In the genomic region with DNA sequence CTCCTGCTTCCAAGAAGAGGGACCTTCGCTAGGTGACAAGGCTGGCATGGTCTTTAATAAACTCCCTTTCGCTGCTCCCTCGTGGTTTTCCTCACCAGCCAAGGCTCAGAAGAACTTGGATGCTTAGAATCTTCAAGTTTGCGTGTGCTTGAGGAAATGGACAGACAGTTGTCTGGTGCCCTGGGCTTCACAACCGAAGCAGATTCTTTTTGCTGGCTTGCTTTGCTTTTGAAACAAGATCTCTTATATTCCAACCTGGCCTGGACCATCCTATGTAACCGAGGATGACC, we compare ENCODE assay signal across 8 mouse cellular contexts. TPM values are rescaled to one million over a fixed set of nuclear protein-coding genes. Genes with fewer than 3 reads are reported as not detected.
DNase-seq lines count a peak whose midpoint lies in the region; ATAC-seq and TF ChIP-seq lines count a peak whose summit lies in the region.

No protein-coding gene starts in this region.

- TF ChIP-seq CTCF in heart, postnatal 0 days (IDR thresholded peaks at IDR 0.05; ENCODE audit: low read depth), result no peak

- no peak overlapping the region for H3K9ac ChIP-seq in heart, postnatal 0 days (replicated peaks; ENCODE audit: low read depth, low read length)
- no peak overlapping the region for H3K9ac ChIP-seq in embryonic facial prominence, embryonic 12.5 days
- no peak overlapping the region for H3K9ac ChIP-seq in intestine, embryonic 14.5 days (ENCODE audit: low read length)
- peak overlapping the region; percentile 72 for H3K9ac ChIP-seq in midbrain, embryonic 16.5 days (ENCODE audit: low read depth, low read length)

- DNase-seq in heart, postnatal 0 days (ENCODE audit: low spot score), result no peak
- no peak for DNase-seq in heart, adult 18-20 months
- no peak for DNase-seq in intestine, embryonic 14.5 days (ENCODE audit: low spot score)
- no peak for DNase-seq in thymus, postnatal 14 days
- DNase-seq in adrenal gland, postnatal 10 days, result no peak
- DNase-seq in left cerebral cortex, adult 8-10 months (ENCODE audit: low spot score in 2 of 2), result no peak

- H3K27ac ChIP-seq in heart, postnatal 0 days (ENCODE audit: low read depth), result no peak overlapping the region
- no peak overlapping the region for H3K27ac ChIP-seq in embryonic facial prominence, embryonic 12.5 days
- H3K27ac ChIP-seq in intestine, embryonic 14.5 days (ENCODE audit: low read depth), result no peak overlapping the region
- no peak overlapping the region for H3K27ac ChIP-seq in midbrain, embryonic 16.5 days (ENCODE audit: low read length)

- H3K4me1 ChIP-seq in heart, postnatal 0 days (ENCODE audit: control insufficient read depth, insufficient read depth), result 0 out of 2 replicates have a peak, but pooled peaks cover 7% of the 10 kb centered on the region
- H3K4me1 ChIP-seq in embryonic facial prominence, embryonic 12.5 days, result no peaks in the 10 kb centered on the region
- no peaks in the 10 kb centered on the region for H3K4me1 ChIP-seq in intestine, embryonic 14.5 days (replicated peaks; ENCODE audit: control insufficient read depth, insufficient read depth, low read length)
- peaks cover 9% of the 10 kb centered on the region; the same call in 1 of the 2 replicates for H3K4me1 ChIP-seq in midbrain, embryonic 16.5 days (ENCODE audit: control insufficient read depth, insufficient read depth, low read length)

- peak overlapping the region; percentile 56 for H3K4me3 ChIP-seq in heart, postnatal 0 days (ENCODE audit: low read depth, low read length)
- H3K4me3 ChIP-seq in embryonic facial prominence, embryonic 12.5 days, result peak overlapping the region; percentile 48
- H3K4me3 ChIP-seq in intestine, embryonic 14.5 days (ENCODE audit: low read depth, low read length), result peak overlapping the region; percentile 43
- peak overlapping the region; percentile 57 for H3K4me3 ChIP-seq in midbrain, embryonic 16.5 days (ENCODE audit: low read depth, low read length)

- no peak for ATAC-seq in heart, postnatal 0 days (ENCODE audit: insufficient read depth, low read depth)
- ATAC-seq in embryonic facial prominence, embryonic 12.5 days (ENCODE audit: insufficient number of reproducible peaks, insufficient read depth, low FRiP score, low TSS enrichment), result no peak
- no peak for ATAC-seq in intestine, embryonic 14.5 days (replicated peaks; ENCODE audit: low FRiP score, low TSS enrichment, low read depth)
- no peak for ATAC-seq in midbrain, embryonic 16.5 days

- no peak for TF ChIP-seq EP300 in heart, postnatal 0 days (IDR thresholded peaks at IDR 0.05; ENCODE audit: low read depth)

- H3K27me3 ChIP-seq in heart, postnatal 0 days (ENCODE audit: control insufficient read depth, insufficient read depth, low read length), result peaks cover 57% of the 10 kb centered on the region
- H3K27me3 ChIP-seq in embryonic facial prominence, embryonic 12.5 days, result peaks cover 58% of the 10 kb centered on the region
- peaks cover 53% of the 10 kb centered on the region for H3K27me3 ChIP-seq in intestine, embryonic 14.5 days (replicated peaks; ENCODE audit: control insufficient read depth, insufficient read depth, low read length)
- H3K27me3 ChIP-seq in midbrain, embryonic 16.5 days (ENCODE audit: control insufficient read depth, insufficient read depth, low read depth, low read length), result peaks cover 32% of the 10 kb centered on the region

- 27% methylated on average over 6 of the region's 6 CpGs for WGBS in heart, postnatal 0 days
- 18% methylated on average over 6 of the region's 6 CpGs for WGBS in embryonic facial prominence, embryonic 12.5 days
- WGBS in intestine, embryonic 14.5 days, result 30% methylated on average over 6 of the region's 6 CpGs
- WGBS in midbrain, embryonic 16.5 days, result 21% methylated on average over 6 of the region's 6 CpGs

- H3K36me3 ChIP-seq in heart, postnatal 0 days (replicated peaks; ENCODE audit: control insufficient read depth, insufficient read depth, low read length), result no peaks in the 10 kb centered on the region
- no peaks in the 10 kb centered on the region for H3K36me3 ChIP-seq in embryonic facial prominence, embryonic 12.5 days
- H3K36me3 ChIP-seq in intestine, embryonic 14.5 days (ENCODE audit: control insufficient read depth, insufficient read depth, low read length), result no peaks in the 10 kb centered on the region
- H3K36me3 ChIP-seq in midbrain, embryonic 16.5 days (ENCODE audit: control insufficient read depth, insufficient read depth, low read length), result no peaks in the 10 kb centered on the region

- no peaks in the 10 kb centered on the region for H3K9me3 ChIP-seq in heart, postnatal 0 days (replicated peaks; ENCODE audit: control insufficient read depth, low read length)
- peaks cover 6% of the 10 kb centered on the region; the same call in 1 of the 2 replicates for H3K9me3 ChIP-seq in embryonic facial prominence, embryonic 12.5 days
- H3K9me3 ChIP-seq in intestine, embryonic 14.5 days (ENCODE audit: control insufficient read depth, low read length), result 0 out of 2 replicates have a peak, but pooled peaks cover 5% of the 10 kb centered on the region
- H3K9me3 ChIP-seq in midbrain, embryonic 16.5 days (replicated peaks; ENCODE audit: control insufficient read depth, low read length, poor library complexity, severe bottlenecking), result no peaks in the 10 kb centered on the region

- peak overlapping the region; percentile 93 for H3K4me2 ChIP-seq in heart, postnatal 0 days (ENCODE audit: low read depth, low read length)
- H3K4me2 ChIP-seq in embryonic facial prominence, embryonic 12.5 days (replicated peaks), result peak overlapping the region; percentile 95
- H3K4me2 ChIP-seq in intestine, embryonic 14.5 days (ENCODE audit: low read length), result peak overlapping the region; percentile 86
- peak overlapping the region; percentile 95 for H3K4me2 ChIP-seq in midbrain, embryonic 16.5 days (ENCODE audit: low read length)

RNA-seq across cellular contexts. Expression of a gene that starts 45.6 kb away (rescaled TPM):
- total RNA-seq in heart, postnatal 0 days (2014; rRNA removed; ENCODE audit: low replicate concordance), result 0.04 TPM in 1 of 2 replicates, not detected in the other
- polyA plus RNA-seq in heart, postnatal 0 days (2015; fragmentation: Nextera tagmentation; extraction: Ambion mirVana), result not detected in 2 replicates
- 1 to 10 TPM in 1 of 2 experiments, under 1 TPM in 1; 0.82 to 8.7 TPM for total RNA-seq in heart, adult 18-20 months (2021)
- 0.03 and 0.19 TPM in 2 replicates for polyA plus RNA-seq in embryonic facial prominence, embryonic 12.5 days (2016; fragmentation: Nextera tagmentation; extraction: Ambion mirVana)
- not detected in 2 replicates for polyA plus RNA-seq in intestine, embryonic 14.5 days (2014; fragmentation: Nextera tagmentation; extraction: Ambion mirVana)
- polyA plus RNA-seq in midbrain, embryonic 16.5 days (2015; fragmentation: Nextera tagmentation; extraction: Ambion mirVana), result 3.6 and 4.8 TPM in 2 replicates
- total RNA-seq in adrenal gland, postnatal 10 days (2021), result 1 to 10 TPM; 2.9 to 5.5 TPM
- 1 to 10 TPM in 1 of 4 experiments, under 1 TPM in 1, not detected in 2; 0.07 to 3.7 TPM for total RNA-seq in left cerebral cortex, adult 8-10 months (2022)
